Mouse (Mus musculus): Measurements from ENCODE around the gene Fbxo42.
"Not testable (repeated sequence)": the region's sequence is repeated elsewhere in the genome, so short reads cannot be mapped to it uniquely, and the experiment has no call there.

Fbxo42 gene

DNA sequence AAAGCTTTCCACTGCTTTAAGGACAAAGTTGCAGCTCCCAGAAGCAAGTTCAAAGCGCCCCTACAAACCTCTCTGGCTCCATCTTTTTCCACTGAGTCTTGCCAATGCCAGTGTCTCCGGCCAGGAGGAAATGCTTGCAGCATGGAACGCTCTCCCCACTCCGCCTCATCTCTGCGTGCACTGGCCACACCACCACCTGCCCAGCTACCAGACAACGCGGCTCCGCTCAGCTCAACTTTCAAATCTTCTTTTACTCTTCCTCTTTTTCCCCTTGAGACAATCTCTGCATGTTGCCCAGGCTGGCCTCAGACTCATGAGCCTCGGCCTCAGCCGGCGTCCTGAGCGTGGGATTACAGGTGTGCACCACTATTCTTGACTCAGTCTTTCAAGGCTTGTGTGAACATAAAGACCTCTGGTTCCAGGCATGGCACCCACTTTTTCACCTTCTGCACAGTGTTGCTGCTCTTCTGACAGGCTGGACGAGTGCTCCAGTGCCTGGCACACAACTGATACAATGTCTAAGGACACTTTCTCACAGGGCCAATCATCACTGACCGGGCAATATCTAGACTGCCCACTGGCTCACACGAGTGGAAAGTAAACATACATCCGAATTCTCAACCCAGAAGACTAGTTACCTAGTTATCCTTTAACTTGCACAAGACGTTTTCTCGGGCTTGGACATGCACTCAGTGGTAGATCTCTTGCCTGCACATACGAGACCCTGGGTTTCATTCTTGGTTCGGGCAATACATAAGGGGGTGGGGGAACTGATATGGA is 12.8 kb upstream of the Fbxo42 start:
- in situ Hi-C loops (cut with MboI, MseI) = loop anchor here (5.0 kb wide), 1 partner anchor 48 kb away; the partner anchor contains the start of gene Spata21

DNA sequence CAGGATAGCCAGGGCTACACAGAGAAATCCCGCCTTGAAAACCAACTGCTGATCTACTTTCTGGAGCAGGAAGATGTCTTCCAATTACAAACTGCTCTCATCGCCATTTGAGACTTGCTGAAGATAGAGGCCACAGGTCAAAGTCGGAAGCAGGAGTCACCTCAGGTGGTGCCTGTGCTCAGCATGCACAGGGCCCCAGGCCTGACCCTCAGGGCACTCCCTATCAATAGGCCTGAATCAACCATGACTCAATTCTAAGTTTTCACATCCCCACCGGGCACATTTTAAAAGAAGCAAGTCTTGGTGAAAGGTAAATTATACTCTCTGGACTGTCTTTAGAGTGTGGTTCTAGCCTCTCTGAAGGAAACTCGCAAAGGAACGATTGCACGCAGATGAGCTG is 11.6 kb upstream of the Fbxo42 start:
- in situ Hi-C loops (cut with MboI, MseI) = no loop called here

DNA sequence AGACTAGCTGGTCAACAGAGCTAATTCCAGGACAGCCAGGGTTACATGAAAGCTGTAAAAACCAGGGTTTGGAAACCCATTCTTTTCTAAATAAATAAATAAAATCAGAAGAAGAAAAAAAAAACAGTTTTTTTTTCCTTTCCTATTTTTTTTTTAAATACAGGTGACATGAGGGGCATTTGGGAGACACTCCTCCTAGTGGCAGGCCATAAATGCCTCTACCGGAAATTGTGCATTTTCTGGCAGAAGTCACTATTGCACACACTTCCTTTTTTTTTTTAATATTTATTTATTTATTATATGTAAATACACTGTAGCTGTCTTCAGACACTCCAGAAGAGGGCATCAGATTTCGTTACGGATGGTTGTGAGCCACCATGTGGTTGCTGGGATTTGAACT is 10.0 kb upstream of the Fbxo42 start:
- in situ Hi-C loops (cut with MboI, MseI) = not testable (repeated sequence)

DNA sequence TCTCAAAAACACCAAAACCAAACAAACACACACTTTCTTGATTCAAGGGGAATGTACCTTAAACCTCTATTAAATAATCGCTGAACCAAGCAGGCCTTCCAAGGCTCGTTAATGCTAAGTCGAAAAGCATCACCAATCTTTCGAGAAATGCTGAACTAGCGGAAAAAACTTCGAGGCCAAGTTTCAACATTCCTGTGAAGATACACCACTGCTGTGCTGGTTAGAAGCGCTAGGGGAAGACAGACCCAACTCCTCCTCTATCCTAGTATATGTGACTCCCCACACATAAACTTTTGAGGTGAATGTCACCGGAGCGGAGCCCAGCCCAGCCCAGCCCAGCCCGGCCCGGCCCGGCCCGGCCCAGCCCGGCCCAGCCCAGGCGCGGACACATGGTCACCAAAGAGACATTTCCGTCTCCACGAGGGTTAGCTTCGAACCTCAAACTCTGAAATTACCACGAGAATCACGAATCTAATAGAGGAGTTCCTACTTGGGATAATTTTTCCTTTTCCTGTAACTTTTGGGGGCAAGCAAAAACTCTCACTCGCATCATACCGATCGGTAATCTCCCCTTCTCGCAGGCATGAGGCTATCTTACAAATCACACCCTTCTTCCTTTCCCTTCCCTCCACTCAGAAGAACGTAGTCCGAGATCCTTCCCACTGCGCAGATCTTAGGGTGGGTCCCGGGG is 9.1 kb upstream of the Fbxo42 start:
- in situ Hi-C loops (cut with MboI, MseI) = no loop called here

DNA sequence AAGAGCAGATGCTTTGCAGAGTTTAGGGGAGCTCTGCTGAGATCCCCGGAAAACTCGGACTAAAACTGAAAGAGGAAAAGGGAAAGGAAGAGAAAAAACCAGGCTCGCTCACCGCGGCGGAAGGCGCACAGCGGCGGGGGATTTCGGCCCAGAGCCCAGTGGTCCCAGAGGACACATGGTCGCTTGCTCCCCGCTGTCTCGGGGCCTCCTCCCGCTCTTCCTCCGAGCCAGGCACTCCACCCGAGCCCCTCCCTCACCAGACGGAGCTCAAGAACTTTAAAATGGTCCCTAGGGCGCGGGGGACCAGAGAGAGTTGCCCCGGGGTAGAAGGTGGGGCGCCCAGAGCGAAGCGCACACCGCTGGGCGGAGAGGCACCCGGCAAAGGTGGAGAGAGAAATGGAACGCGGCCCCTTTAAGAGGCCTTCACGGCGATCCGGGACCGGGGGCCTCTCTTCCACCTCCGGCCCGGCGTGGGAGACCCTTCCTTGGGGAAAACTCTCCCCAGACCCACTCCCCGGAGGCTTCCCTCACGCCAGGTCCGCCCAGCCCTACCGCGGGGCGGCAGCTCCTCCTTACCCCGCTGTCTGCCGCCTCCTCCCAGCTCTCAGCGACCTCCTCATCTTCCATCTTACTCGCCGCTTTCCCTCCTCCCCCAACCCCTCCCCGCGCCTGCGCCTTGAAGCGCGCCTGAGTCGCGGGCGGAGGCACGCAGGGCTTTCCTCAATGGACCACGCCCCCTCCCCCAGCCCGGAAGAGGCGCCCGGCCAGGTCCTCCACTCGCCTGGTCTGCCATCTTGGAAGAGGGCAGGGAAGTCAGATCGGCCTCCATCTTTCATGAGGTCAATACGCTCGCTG is 8.4 kb upstream of the Fbxo42 start, which contains the start of gene Szrd1:
Gene Szrd1 (minus strand): TSS at position 660 of the 855 bp plus-strand sequence.
- in situ Hi-C loops (cut with MboI, MseI) = no loop called here

DNA sequence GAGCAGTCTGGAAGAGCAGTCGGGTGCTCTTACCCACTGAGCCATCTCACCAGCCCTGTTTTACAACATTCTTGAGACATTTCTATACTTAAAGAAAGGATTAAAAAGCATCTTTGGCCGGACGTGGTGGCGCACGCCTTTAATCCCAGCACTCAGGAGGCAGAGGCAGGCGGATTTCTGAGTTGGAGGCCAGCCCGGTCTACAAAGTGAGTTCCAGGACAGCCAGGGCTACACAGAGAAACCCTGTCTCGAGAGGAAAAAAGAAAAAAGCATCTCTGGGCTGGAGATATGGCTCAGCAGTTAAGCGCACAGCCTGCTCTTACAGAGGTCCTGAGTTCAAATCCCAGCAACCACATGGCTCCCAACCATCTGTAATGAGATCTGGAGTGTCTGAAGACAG is 7.4 kb upstream of the Fbxo42 start:
- in situ Hi-C loops (cut with MboI, MseI) = loop anchor here (5.0 kb wide), 1 partner anchor 72 kb away; the partner anchor contains the start of gene Rsg1

DNA sequence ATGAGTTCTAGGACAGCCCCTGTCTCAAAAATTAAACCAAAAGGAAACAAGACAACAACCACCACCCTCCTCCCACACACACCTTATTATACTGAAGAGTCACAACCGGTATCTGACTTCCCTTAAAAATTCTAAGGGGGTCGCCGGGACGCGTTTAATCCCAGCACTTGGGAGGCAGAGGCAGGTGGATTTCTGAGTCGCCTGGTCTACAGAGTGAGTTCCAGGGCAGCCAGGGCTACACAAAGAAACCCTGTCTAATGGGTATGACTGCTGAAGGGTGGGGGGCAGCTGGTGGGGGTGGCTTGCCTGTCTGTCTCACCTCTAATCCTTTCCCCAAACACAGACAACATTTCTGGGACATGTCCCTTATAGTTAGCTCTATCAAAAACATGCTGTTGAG is 6.7 kb upstream of the Fbxo42 start:
- in situ Hi-C loops (cut with MboI, MseI) = loop anchor here (5.0 kb wide), 1 partner anchor 71 kb away; the partner anchor contains the start of gene Rsg1

DNA sequence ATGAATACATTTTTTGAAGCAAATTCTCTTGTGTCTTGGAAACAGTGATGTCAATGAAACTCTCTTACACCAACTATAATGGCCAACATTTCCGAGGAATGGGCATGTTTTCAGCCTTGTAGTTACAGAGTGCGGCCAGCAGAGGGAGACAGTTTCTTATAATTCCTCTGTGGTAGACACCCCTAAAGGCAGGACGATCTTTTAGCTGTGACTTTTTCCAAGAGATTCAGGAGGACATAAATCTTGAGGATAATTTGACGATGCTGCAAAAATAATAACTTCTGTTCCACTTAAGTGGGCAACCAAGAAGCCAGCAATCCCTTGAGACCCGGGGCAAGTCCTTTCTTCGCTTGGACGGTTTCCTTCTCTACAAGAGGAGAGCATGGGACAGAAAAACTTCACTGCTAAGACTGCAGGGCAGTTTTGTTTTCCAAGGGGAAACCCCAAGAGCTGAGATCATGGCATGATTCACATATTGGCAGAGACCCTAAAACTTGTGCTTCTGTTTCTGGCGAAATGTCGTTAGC is 5.4 kb upstream of the Fbxo42 start:
- in situ Hi-C loops (cut with MboI, MseI) = loop anchor here (5.0 kb wide), 1 partner anchor 70 kb away; the partner anchor contains the start of gene Rsg1

DNA sequence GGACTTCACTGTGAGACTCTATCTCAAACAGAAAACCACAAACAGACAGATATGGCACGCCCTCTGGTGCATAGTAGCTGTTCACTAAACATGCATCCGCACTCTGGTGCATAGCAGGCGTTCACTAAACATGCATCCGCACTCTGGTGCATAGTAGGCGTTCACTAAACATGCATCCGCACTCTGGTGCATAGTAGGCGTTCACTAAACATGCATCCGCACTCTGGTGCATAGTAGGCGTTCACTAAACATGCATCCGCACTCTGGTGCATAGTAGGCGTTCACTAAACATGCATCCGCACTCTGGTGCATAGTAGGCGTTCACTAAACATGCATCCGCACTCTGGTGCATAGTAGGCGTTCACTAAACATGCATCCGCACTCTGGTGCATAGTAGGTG is 2.6 kb upstream of the Fbxo42 start:
- in situ Hi-C loops (cut with MboI, MseI) = not testable (repeated sequence)

DNA sequence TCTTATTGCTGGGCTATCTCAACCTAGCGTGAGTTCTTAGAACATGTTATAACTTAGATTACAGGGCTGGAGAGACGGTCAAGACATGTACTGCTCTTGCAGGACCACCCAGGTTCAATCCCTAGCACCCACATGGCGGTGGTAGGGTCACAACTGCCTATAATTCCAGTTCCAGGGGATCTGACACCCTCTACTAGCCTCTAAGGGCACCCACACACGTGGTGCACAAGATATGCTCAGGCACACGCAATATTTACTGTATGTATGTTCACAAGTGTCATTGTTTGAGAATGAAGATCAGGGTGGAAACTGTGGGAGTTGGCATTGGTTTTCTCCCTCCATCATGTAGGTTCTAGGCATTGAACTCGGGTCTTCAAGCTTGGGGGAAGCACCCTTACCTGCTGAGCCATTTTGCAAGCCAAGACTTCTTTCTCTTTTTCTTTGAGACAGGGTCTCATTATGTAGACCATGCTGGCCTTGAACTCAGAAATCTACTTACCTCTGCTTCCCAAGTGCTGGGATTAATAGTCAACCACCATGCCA is 1.2 kb upstream of the Fbxo42 start:
- in situ Hi-C loops (cut with MboI, MseI) = no loop called here

DNA sequence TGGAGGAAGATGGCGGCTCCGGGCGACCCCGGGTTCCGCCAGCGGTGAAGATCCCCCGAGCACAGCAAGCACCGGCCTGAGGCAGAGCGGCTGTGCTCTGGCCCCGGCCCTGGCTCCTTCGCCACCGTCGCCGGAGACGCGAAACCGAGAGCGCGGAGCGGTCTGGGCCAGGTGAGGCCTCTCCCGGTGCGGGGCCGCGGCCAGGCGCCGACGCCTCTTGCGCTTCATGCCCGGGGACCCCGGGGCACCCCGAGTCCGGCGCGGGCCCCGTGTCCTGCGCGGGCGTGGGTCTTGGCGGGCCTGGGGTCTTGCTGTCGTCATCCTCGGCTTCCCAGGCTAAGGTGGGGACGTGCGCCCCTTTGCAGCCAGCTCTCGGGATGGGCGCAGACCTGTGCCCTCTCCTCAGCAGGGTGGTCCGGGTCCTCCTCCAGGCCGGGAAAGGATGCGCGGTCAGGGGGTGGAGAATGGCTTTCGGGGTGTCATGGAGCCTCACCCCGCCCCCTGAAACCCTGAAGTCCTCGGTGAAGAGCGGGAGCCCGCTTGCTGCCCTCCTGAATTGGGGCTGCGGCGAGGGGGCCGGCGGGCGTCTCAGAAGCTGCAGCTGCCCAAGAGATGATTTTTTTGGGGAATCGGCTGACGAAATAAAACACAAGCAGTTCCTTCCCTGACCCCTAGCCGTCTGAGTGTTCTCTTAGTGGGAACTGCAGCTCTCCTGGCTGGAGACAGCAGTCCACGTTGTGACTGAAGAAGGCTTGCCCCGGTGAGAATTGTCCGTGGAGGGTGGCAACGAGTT is 492 bp downstream of the Fbxo42 start:
- in situ Hi-C loops (cut with MboI, MseI) = no loop called here

DNA sequence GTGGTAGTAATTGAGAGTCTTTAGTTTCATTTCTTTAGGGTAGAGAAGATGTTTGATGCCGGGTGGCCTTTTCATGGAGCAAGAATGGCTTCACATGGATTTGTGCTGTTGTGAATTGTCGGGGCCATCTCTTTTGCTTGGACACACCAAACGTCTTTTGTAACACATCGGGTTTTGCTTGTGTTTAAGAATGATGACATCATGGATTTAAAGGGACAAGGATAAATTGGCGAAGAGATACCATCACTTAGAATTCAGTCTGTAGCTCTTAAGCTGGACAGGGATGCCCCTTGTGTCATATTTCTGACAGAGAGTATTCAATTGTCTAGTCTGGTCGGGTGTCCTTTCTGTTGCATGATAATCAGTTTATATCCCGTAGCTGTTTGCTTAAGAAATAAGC is 1.4 kb downstream of the Fbxo42 start:
- in situ Hi-C loops (cut with MboI, MseI) = no loop called here

DNA sequence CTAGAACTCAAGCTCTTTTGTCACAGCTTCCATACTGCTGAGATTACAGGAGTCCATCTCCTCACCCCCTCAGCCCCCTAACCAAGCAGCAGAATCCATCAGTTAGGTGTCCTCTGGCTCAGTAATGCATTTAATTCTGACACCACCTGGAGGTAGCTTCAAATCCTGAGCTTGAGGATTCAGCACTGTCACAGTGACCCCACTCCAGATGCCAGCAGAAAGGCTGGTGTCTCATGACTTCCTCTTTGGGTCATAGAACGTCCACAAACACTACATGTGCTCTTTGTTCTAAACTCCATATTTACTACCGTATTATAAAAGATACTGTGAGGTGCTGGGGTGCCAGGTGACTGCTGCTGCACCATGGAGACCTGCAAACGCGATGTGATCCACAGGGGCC is 9.8 kb downstream of the Fbxo42 start:
- in situ Hi-C loops (cut with MboI, MseI) = no loop called here

DNA sequence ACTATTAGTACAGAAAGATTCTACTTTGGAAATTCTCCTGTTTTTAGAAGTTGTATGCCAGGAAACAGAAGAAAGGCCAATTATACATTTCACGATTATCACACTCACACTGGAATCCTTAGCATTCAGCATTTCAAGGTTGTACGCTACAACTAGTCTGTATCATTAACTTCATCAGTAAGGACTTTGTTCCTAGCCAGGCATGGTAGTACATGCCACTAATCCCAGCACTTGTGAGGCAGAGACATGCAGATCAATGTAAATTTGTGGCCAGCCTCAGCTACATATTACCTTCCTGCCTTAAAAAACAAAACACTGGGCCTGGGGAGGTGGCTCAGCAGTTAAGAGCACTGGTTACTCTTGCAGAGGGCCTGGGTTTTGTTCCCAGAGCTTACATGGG is 10.9 kb downstream of the Fbxo42 start:
- in situ Hi-C loops (cut with MboI, MseI) = no loop called here

DNA sequence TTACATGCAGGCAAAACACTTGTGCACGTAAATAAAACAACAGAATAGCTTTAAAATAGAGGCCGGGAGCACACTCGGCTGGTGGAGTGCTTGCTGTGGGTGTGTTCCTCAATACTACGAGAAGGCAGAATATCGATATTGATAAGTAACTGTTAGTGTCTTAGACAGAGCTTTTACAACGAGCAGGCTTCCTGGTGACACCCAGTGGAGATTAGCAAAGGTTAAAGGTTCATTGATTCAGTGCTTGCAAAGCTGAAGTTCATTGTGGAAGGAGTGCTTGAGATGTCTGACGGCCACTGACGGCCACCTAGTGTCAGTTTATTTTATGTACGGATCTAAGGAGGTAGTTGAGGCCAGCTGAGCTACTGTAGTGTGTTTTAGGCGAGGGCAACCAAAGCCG is 11.4 kb downstream of the Fbxo42 start:
- in situ Hi-C loops (cut with MboI, MseI) = no loop called here

DNA sequence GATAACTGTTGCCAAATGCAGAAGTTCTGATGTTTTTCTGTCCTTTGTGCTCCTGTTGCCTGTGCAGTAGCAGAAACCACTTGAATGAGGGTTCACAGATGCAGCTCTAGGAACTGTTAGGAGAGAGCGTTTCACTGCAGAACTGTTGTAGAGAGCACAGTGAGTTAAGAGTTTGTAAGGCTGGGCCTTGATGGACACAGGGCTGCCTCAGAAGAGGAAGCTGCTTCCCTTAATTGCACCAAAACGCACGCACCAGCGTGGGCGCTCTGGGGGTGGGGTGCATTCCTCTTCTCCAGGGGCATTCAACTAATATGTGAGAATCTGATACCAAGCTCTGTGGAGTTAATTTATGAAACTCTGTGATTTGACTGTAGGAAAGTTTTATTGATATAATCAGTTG is 12.0 kb downstream of the Fbxo42 start:
- in situ Hi-C loops (cut with MboI, MseI) = no loop called here

DNA sequence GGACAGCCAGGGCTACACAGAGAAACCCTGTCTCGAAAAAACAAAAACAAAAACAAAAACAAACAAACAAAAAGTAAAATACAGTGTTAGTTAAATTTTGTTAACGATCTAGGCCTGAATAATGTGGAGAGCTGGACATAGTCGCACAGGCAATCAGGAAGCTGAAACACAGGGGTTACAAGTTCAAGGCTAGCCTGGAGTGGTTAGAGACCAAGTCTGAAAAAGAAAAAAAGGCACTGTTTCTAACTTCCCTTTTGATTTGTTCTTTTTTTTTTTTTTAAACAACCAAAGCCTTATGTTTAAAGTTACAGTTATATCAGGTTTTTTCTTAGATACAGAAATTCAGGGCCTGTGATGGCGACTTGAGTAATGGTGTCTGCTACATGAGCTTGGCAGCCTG is 12.5 kb downstream of the Fbxo42 start:
- in situ Hi-C loops (cut with MboI, MseI) = no loop called here

DNA sequence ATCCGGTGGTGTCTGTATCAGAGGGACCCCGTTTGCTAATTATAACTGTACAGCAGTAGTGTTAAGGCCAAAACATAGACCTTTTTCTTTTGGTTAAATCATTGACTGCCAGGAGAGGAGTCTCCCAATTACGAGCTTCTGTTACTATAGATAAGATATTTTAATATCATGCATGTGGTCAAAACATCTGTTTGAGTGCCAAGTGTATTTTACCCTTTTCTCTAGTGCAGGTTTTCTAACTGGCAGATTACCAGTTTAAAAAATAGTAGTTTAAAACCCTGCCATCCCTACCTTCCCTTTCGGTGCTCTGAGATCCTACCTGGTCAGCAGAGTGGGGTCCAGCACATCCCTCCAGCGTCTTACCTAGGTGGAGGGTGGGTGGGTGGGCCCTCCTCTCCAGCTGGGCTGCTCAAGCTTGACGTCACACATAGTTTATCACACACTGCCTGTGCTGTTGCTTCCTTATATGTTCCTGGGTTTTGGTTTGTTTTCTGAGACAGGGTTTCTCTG is 14.0 kb downstream of the Fbxo42 start:
- in situ Hi-C loops (cut with MboI, MseI) = no loop called here

DNA sequence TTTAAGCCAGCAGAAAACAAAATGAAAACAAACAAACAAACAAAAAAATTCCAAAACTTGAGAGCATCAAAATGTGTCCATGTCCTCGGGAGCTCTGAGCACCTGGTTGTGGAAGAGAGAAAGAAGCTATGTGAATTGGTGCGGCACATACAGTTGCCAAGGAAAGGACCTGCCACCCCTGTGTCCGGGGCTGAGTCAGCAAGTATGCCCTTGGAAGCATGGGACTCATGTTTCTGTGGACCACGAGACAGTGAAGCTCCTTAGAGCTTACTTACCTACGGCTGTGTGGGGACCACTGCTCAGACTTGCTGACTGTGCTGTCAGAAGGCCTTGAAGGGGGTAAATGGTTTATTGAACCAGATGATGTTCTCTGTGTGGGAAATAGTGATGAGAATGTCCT is 16.0 kb downstream of the Fbxo42 start:
- in situ Hi-C loops (cut with MboI, MseI) = no loop called here

DNA sequence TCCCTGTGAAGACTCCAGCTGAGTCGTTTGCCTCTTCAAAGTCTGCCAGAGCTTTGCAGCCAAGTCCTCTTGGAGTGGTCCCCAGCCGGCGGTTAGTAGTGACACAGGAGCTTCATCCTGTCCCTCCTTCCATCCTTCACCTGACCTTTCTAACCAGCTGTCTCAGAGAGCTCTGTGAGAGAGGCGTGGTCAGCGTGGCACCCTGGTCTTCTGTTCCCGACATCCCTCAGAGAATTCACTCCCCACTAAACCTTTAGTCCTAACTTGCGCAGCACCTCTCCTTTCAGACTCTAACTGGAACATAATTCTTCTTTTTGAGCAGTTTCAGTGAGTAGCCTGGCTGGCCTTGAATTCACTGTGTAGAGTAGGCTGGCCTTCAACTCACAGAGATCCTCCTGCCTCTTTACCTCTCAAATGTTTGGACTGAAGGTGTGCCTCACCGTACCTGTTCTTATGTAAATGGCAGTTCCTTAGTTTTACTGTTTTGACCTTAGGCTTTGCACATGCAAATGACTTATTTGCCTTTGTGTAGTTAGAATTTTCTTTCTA is 18.1 kb downstream of the Fbxo42 start:
- in situ Hi-C loops (cut with MboI, MseI) = no loop called here
